Mouse (Mus musculus): Measurements from ENCODE around the gene Rpl29. TPM values are rescaled to one million over a fixed set of nuclear protein-coding genes. Genes with fewer than 3 reads are reported as not detected.

Gene Rpl29
- polyA plus RNA-seq, 1 experiment from 2014 or later: 931 TPM

Other genes with a start within 250 kb of the Rpl29 start
- 23.4 and 26.3 TPM in 2 replicates for gene Ppm1m, start 229.7 kb upstream of the Rpl29 start, polyA plus RNA-seq (2015; fragmentation: Nextera tagmentation; extraction: Ambion mirVana)
- 48.6 and 50.0 TPM in 2 replicates for gene Twf2, start 226.3 kb upstream of the Rpl29 start, polyA plus RNA-seq (2015; fragmentation: Nextera tagmentation; extraction: Ambion mirVana)
- gene Tlr9, start 206.9 kb upstream of the Rpl29 start, polyA plus RNA-seq (2015; fragmentation: Nextera tagmentation; extraction: Ambion mirVana): 0.04 and 0.05 TPM in 2 replicates
- 129 and 131 TPM in 2 replicates for gene Alas1, start 180.8 kb upstream of the Rpl29 start, polyA plus RNA-seq (2015; fragmentation: Nextera tagmentation; extraction: Ambion mirVana)
- 27.0 and 29.1 TPM in 2 replicates for gene Poc1a, start 148.4 kb upstream of the Rpl29 start, polyA plus RNA-seq (2015; fragmentation: Nextera tagmentation; extraction: Ambion mirVana)
- gene Dusp7, start 60.8 kb upstream of the Rpl29 start, polyA plus RNA-seq (2015; fragmentation: Nextera tagmentation; extraction: Ambion mirVana): 4.8 and 6.3 TPM in 2 replicates
- gene Acy1, start 8.9 kb downstream of the Rpl29 start, polyA plus RNA-seq (2015; fragmentation: Nextera tagmentation; extraction: Ambion mirVana): 59.8 and 59.9 TPM in 2 replicates
- gene Abhd14b, start 18.0 kb downstream of the Rpl29 start, polyA plus RNA-seq (2015; fragmentation: Nextera tagmentation; extraction: Ambion mirVana): 34.3 and 34.4 TPM in 2 replicates
- gene Abhd14a, start 18.2 kb downstream of the Rpl29 start, polyA plus RNA-seq (2015; fragmentation: Nextera tagmentation; extraction: Ambion mirVana): 50.2 and 52.0 TPM in 2 replicates
- gene Pcbp4, start 23.8 kb downstream of the Rpl29 start, polyA plus RNA-seq (2015; fragmentation: Nextera tagmentation; extraction: Ambion mirVana): 30.5 and 32.6 TPM in 2 replicates
- 0.11 TPM in 2 replicates for gene Gpr62, start 36.5 kb downstream of the Rpl29 start, polyA plus RNA-seq (2015; fragmentation: Nextera tagmentation; extraction: Ambion mirVana)
- 45.9 and 52.0 TPM in 2 replicates for gene Rrp9, start 46.5 kb downstream of the Rpl29 start, polyA plus RNA-seq (2015; fragmentation: Nextera tagmentation; extraction: Ambion mirVana)
- gene Parp3, start 47.5 kb downstream of the Rpl29 start, polyA plus RNA-seq (2015; fragmentation: Nextera tagmentation; extraction: Ambion mirVana): 3.0 TPM in 2 replicates
- gene Iqcf1, start 70.5 kb downstream of the Rpl29 start, polyA plus RNA-seq (2015; fragmentation: Nextera tagmentation; extraction: Ambion mirVana): not detected in 2 replicates
- not detected in 2 replicates for gene Iqcf5, start 85.1 kb downstream of the Rpl29 start, polyA plus RNA-seq (2015; fragmentation: Nextera tagmentation; extraction: Ambion mirVana)
- gene Iqcf3, start 132.2 kb downstream of the Rpl29 start, polyA plus RNA-seq (2015; fragmentation: Nextera tagmentation; extraction: Ambion mirVana): not detected in 2 replicates
- gene Iqcf4, start 141.5 kb downstream of the Rpl29 start, polyA plus RNA-seq (2015; fragmentation: Nextera tagmentation; extraction: Ambion mirVana): not detected in 2 replicates
- gene Iqcf6, start 197.1 kb downstream of the Rpl29 start, polyA plus RNA-seq (2015; fragmentation: Nextera tagmentation; extraction: Ambion mirVana): not detected in 2 replicates
- gene Grm2, start 226.6 kb downstream of the Rpl29 start, polyA plus RNA-seq (2015; fragmentation: Nextera tagmentation; extraction: Ambion mirVana): not detected in 2 replicates